Mouse (Mus musculus) MN1 (cell line): Measurements from ENCODE around the gene Slc2a12.

Experiments
- DNase-seq: peaks from one replicate; pipeline ENCODE4 v3.0.0-alpha.2; 2016; ENCODE audit warnings: low spot score

Slc2a12 gene

GRCm38 (mm10) chr10:22728257-22728656 lies 83.4 kb downstream of the Slc2a12 start:
- DNase-seq = peak; percentile 68

GRCm38 (mm10) chr10:22730266-22730991 lies 85.6 kb downstream of the Slc2a12 start:
- DNase-seq = peak; percentile 67

- no peak for DNase-seq
These were observed 86.1 kb downstream of the Slc2a12 start for GRCm38 (mm10) chr10:22730992-22731271.

- peak; percentile 99 for DNase-seq
These were observed 86.7 kb downstream of the Slc2a12 start, which contains the start of gene Tbpl1 for GRCm38 (mm10) chr10:22731272-22732093. Gene Tbpl1 (minus strand): TSS chr10:22731938.

GRCm38 (mm10) chr10:22732181-22732580 lies 87.4 kb downstream of the Slc2a12 start:
- DNase-seq = no peak

- DNase-seq = no peak
These were observed 101.1 kb downstream of the Slc2a12 start for GRCm38 (mm10) chr10:22745922-22746321.

GRCm38 (mm10) chr10:22746334-22747322 lies 101.8 kb downstream of the Slc2a12 start:
- DNase-seq = peak; percentile 98

- no peak for DNase-seq
These were observed 106.4 kb downstream of the Slc2a12 start for GRCm38 (mm10) chr10:22751175-22751682.
